Mouse (Mus musculus): Measurements from ENCODE around the gene Zfp287. TPM values are rescaled to one million over a fixed set of nuclear protein-coding genes. Genes with fewer than 3 reads are reported as not detected.
"Not testable (repeated sequence)": the region's sequence is repeated elsewhere in the genome, so short reads cannot be mapped to it uniquely, and the experiment has no call there.

Gene Zfp287
- polyA plus RNA-seq (2012; rRNA removed): 13.2 and 13.6 TPM in 2 replicates

DNA sequence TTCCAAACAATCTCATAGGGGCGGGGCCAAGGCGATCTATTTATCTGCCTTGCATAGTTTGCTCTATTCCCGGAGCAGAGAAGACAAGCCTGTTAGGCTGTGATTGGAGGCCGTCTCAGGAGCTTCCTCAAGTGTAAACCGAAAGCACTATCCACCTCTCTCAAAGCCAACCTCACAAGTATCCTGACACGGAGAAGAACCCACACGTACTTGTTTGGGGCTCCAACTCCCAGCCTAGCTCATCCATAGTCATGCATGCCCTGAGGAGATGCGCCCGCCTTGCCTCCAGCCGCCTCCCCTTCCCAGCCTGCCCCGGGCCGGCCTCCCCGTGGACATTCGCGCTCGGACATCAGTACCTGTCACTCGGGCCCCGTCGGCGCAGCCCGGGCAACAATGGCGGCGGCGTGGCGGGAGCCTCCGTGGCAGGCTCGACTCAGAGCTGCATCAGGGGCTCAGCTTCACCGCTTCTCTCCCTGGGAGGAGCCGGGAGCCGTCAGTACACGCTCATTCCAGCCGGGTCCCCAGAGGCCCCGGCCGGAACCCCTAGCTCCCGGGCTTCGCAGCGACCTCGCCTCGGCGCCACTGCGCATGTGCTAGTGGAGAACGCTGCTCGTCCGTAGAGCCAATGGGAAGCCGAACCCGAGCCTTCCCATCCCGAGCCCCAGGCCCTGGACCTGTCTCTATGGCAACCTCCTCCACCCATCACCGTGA, at the start of gene Zfp287:
Gene Zfp287 (minus strand): TSS at position 595 of the 711 bp plus-strand sequence.
- TF ChIP-seq POLR2A (IDR thresholded peaks at IDR 0.05; ENCODE audit: extremely low read depth, insufficient read depth, low read length) (peak; percentile 64; the same call in 1 of the 2 replicates), CTCF (IDR thresholded peaks at IDR 0.05; ENCODE audit: extremely low read depth, insufficient read depth, low read length) (no peak)

DNA sequence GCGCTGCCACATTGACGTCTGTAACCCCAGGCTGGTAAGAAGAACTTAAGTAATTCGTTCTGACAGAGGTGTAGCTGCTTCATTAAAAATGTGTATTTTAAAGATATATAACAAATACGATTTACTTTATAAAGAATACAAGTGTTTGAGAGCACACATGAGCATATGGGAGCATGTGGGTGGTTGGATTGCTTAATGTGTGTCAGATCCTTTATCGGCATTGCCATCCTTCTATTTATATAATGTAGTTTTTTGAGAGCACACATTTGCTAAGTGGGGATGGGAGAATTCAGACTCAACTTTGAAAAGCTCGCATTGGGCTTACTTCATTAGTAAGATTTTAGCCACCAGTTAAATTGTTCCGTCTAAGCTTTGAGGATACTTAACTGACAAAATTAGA, 44.8 kb upstream of the Zfp287 start:
- no peak overlapping the region for H3K4me3 ChIP-seq (ENCODE audit: insufficient read depth, low read length)
- no peak overlapping the region for H3K27ac ChIP-seq (ENCODE audit: insufficient read depth, low read length)
- TF ChIP-seq POLR2A (IDR thresholded peaks at IDR 0.05; ENCODE audit: extremely low read depth, insufficient read depth, low read length) (no peak), CTCF (IDR thresholded peaks at IDR 0.05; ENCODE audit: extremely low read depth, insufficient read depth, low read length) (no peak)
- 0 out of 2 replicates have a peak, but pooled peaks cover 2% of the 10 kb centered on the region for H3K4me1 ChIP-seq (ENCODE audit: control insufficient read depth, insufficient read depth, low read length)

More for the DNA sequence above, at the start of gene Zfp287:
- H3K27ac ChIP-seq (ENCODE audit: insufficient read depth, low read length): peak within 1 kb of the TSS; percentile 55
- H3K4me1 ChIP-seq (ENCODE audit: control insufficient read depth, insufficient read depth, low read length): peaks cover 4% of the 10 kb centered on the region; the same call in 1 of the 2 replicates
- peak within 1 kb of the TSS; percentile 94 for H3K4me3 ChIP-seq (ENCODE audit: insufficient read depth, low read length)

DNA sequence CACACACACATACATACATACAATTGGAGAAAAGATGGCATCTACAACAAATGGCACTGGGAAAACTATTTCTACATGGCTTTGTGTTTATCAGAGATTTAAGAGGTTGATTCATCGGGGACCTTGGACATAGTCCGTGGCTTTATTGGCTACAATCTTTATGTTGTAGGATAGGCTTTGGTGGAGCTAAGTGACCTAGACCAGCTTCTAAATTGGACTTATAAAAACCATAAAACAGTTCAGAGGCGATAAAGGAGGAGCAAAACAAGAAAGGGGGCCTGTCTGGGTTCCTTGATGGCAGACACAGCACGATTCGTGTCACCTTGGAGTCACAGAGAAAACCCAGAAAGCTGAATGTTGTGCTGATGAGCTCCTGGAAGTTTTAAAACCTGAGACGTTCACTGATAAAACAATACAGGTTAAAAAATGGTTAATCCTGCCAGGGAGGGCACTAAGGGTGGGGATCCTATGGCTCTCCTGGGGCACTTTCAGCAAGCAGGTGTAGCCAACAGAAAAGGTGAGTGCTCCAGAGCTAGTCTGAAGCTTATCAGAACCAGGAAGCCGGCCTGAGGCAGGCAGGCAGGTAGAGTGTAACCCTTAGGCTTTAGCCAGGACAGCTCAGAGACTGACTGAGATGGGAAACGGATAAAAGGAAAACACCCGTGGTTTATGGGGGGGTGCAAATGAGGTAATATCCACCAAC, 29.2 kb upstream of the Zfp287 start:
- H3K27ac ChIP-seq (ENCODE audit: insufficient read depth, low read length): no peak overlapping the region
- no peaks in the 10 kb centered on the region for H3K4me1 ChIP-seq (ENCODE audit: control insufficient read depth, insufficient read depth, low read length)
- no peak overlapping the region for H3K4me3 ChIP-seq (ENCODE audit: insufficient read depth, low read length)
- TF ChIP-seq POLR2A (IDR thresholded peaks at IDR 0.05; ENCODE audit: extremely low read depth, insufficient read depth, low read length): no peak
- TF ChIP-seq CTCF (IDR thresholded peaks at IDR 0.05; ENCODE audit: extremely low read depth, insufficient read depth, low read length): no peak

DNA sequence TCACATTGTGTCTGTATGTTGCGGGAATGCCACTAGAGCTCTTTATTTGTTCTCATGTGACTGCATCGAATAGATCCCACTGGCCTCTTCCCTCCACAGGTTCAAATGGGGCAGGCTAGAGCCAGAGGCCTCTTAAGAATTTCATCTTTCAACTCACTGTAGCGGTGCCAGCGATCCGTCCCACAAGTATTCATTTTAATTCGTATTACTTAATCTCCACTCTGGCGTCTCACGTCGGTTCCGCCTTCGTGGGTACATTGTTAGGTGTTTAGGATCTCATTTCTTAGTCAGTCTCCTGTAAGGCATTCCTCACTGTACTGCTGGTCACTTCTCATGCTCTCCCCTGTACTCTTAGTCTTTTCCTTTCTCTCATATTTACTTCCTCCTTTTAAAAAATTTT, 26.8 kb upstream of the Zfp287 start:
- H3K4me1 ChIP-seq (ENCODE audit: control insufficient read depth, insufficient read depth, low read length): no peaks in the 10 kb centered on the region
- TF ChIP-seq CTCF (IDR thresholded peaks at IDR 0.05; ENCODE audit: extremely low read depth, insufficient read depth, low read length) (no peak), POLR2A (IDR thresholded peaks at IDR 0.05; ENCODE audit: extremely low read depth, insufficient read depth, low read length) (no peak)

DNA sequence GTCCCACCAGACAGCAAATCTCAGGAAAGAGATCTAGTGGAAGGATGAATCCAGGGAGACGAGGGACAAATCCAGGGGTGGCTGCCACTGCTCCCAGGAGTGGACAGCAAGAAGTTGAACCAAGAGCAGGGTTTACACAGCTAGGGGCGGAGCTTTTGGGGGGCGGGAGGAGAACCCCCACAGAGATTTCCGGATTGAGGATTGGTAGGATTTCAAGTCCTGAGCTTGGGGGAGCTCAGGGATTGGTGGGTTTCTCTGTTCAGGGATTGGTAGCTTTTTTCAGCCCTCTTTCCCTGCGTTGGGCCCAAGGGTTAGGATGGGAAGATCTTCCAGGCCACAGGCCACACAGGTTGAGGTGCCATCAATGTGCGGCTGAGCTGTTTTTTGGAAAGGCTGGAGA, 26.2 kb upstream of the Zfp287 start:
- H3K4me3 ChIP-seq (ENCODE audit: insufficient read depth, low read length): no peak overlapping the region
- no peak for TF ChIP-seq POLR2A (IDR thresholded peaks at IDR 0.05; ENCODE audit: extremely low read depth, insufficient read depth, low read length)
- no peak for TF ChIP-seq CTCF (IDR thresholded peaks at IDR 0.05; ENCODE audit: extremely low read depth, insufficient read depth, low read length)
- no peak overlapping the region for H3K27ac ChIP-seq (ENCODE audit: insufficient read depth, low read length)
- no peaks in the 10 kb centered on the region for H3K4me1 ChIP-seq (ENCODE audit: control insufficient read depth, insufficient read depth, low read length)

More for the DNA sequence above, 26.8 kb upstream of the Zfp287 start:
- H3K4me3 ChIP-seq (ENCODE audit: insufficient read depth, low read length): no peak overlapping the region
- H3K27ac ChIP-seq (ENCODE audit: insufficient read depth, low read length): no peak overlapping the region

DNA sequence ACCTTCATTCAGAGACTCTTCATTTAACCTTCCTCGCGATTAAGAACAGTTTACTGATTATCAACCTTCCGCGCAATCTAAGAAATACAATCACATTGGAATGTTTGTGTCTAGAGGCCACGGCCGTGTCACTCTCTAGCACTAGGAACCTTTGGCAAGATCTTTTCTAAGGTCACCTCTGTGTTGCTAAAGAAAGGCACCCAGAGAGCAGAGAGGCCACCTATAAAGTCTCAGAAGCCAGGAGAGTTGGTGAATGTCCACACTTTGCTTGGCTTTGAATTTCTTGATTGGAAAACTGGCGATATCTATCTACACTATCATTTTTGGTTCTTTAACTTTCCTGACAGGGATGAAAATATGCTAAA, 25.4 kb upstream of the Zfp287 start:
- H3K27ac ChIP-seq (ENCODE audit: insufficient read depth, low read length): no peak overlapping the region
- H3K4me3 ChIP-seq (ENCODE audit: insufficient read depth, low read length): peak overlapping the region; percentile 30

DNA sequence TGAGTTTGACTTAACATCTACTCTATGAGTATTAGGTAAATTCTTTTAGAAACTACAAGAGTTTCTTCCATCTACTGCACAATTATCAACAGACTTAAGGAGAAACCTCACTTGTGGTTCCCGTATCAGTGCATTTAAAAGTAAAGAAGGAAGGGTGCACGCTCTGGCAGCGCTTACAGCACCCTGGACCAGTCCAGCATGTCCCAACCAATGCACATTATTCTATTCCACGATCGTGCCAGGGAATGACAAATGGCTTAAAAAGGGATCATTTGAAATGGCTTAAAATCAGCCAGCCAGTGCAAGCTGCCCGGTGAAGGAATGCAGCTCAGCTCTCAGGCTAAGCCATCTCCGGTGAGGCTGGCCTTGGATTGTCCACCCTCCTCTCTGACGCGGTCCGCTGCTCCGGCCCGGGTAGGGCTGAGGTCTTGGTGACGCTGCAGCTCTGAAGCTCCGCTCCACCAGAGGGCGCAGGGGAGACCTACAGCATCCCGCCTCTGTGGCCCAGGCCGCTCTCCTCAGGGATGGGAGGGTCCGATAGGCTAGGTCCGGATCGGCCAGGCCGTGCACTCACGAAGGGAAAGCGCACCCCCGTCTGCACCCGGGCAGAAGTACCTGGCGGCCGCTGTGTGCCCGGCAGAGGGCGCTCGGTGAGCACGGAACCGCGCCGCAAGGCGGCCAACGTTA, 24.9 kb upstream of the Zfp287 start:
- peak; percentile 66 for TF ChIP-seq CTCF (IDR thresholded peaks at IDR 0.05; ENCODE audit: extremely low read depth, insufficient read depth, low read length)
- TF ChIP-seq POLR2A (IDR thresholded peaks at IDR 0.05; ENCODE audit: extremely low read depth, insufficient read depth, low read length): no peak
- Histone ChIP-seq H3K27ac (ENCODE audit: insufficient read depth, low read length) (no peak overlapping the region), H3K4me1 (ENCODE audit: control insufficient read depth, insufficient read depth, low read length) (no peaks in the 10 kb centered on the region), H3K4me3 (ENCODE audit: insufficient read depth, low read length) (peak overlapping the region; percentile 30)

More for the DNA sequence above, 25.4 kb upstream of the Zfp287 start:
- TF ChIP-seq POLR2A (IDR thresholded peaks at IDR 0.05; ENCODE audit: extremely low read depth, insufficient read depth, low read length) (no peak), CTCF (IDR thresholded peaks at IDR 0.05; ENCODE audit: extremely low read depth, insufficient read depth, low read length) (no peak)
- no peaks in the 10 kb centered on the region for H3K4me1 ChIP-seq (ENCODE audit: control insufficient read depth, insufficient read depth, low read length)

DNA sequence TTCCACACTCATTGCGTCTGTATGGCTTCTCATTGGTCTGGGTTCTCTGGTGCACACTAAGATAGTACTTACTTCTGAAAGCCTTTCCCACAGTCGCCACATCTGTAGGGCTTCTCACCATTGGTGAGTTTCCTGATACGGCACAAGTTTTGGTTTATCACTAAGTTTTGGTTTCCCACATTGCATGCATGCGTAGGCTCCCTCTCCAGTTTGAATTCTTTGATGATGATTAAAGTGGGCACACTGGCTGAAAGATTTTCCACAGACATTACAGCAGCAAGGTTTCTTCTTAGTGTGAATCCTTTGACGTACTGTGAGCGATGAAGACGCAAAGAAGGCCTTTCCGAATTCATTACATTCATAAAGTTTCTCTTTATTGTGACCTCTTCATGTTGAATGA, 21.1 kb upstream of the Zfp287 start, which contains the start of gene Gm10428:
Gene Gm10428 (plus strand): TSS at position 321 of the 400 bp plus-strand sequence.
- TF ChIP-seq POLR2A (IDR thresholded peaks at IDR 0.05; ENCODE audit: extremely low read depth, insufficient read depth, low read length) (no peak), CTCF (IDR thresholded peaks at IDR 0.05; ENCODE audit: extremely low read depth, insufficient read depth, low read length) (no peak)
- Histone ChIP-seq H3K27ac (ENCODE audit: insufficient read depth, low read length) (no peak within 1 kb of the TSS), H3K4me3 (ENCODE audit: insufficient read depth, low read length) (no peak within 1 kb of the TSS), H3K4me1 (ENCODE audit: control insufficient read depth, insufficient read depth, low read length) (no peaks in the 10 kb centered on the region)

DNA sequence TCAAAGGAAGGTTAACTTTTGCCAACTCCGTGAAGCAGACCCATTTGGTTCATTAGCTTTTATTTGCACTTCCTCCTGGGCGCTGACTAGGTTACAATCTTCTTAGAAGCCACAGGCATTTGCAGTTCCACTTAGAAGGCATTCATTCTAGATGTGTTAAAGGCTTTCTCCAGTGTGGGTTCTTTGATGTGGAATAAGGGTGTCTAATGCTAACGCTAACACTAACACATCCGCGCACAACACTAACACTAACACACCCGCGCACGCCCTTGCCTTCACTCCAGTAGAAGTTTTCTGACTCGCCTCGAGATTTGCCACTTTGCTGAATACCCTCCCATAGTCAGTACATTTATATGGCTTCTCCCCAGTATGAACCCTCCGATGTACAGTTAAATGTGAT, 20.5 kb upstream of the Zfp287 start:
- TF ChIP-seq CTCF (IDR thresholded peaks at IDR 0.05; ENCODE audit: extremely low read depth, insufficient read depth, low read length): no peak
- TF ChIP-seq POLR2A (IDR thresholded peaks at IDR 0.05; ENCODE audit: extremely low read depth, insufficient read depth, low read length): no peak
- no peaks in the 10 kb centered on the region for H3K4me1 ChIP-seq (ENCODE audit: control insufficient read depth, insufficient read depth, low read length)
- no peak overlapping the region for H3K27ac ChIP-seq (ENCODE audit: insufficient read depth, low read length)
- no peak overlapping the region for H3K4me3 ChIP-seq (ENCODE audit: insufficient read depth, low read length)

DNA sequence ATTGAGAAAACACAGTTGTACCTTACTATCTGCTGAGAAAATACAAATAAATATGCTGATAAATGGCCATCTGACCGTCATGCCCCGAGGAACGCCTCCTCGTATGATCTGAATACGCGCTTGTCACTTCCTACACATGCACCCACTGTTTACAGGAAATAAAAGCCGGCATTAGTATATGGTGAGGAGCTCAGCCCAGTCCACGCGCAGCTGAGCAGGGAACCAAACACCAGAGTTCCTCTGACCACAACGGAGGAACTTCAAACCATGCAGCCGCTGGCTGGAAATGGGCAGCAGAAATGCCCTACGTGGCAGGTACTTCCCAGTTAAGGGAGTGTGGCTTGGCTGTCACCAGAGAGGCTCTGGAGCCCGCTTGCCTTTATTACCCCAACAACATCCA, 17.7 kb upstream of the Zfp287 start:
- not testable (repeated sequence) for H3K27ac ChIP-seq (ENCODE audit: insufficient read depth, low read length); H3K4me1 ChIP-seq (ENCODE audit: control insufficient read depth, insufficient read depth, low read length); H3K4me3 ChIP-seq (ENCODE audit: insufficient read depth, low read length)
